Mouse (Mus musculus): ENCODE measurements around the gene Actg2. TPM values are rescaled to one million over a fixed set of nuclear protein-coding genes. Genes with fewer than 3 reads are reported as not detected.

The Actg2 gene
- total and polyA plus RNA-seq, 3 experiments = 0.93 to 23.8 (median 2.3) TPM

DNA sequence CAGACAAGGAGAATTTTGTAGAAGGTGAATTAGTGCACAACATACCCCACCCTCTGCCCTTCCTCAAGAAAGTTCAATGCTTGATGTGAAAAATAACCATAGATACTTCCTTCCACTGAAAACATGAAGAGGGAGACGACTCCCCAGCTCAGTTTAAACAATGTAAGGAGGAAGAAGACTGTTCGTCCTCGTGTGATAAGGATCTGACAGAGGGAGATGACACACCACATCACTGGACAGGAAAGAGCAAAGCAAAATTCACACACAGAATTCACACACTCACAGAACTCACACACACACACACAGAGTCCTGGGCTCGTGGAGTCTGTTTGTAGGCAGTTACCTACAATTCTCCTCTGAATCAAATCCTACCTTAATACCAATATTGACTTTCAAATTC is 45.4 kb downstream of the Actg2 start:
- TF ChIP-seq POLR2A (IDR thresholded peaks at IDR 0.05; ENCODE audit: insufficient read depth, low read depth, low read length) (no peak), EP300 (IDR thresholded peaks at IDR 0.05; ENCODE audit: insufficient read depth, low read depth, low read length) (no peak), CTCF (IDR thresholded peaks at IDR 0.05) (no peak)
- H3K27me3 ChIP-seq (ENCODE audit: control insufficient read depth, insufficient read depth, low read length) = no peaks in the 10 kb centered on the region
- no peak overlapping the region for H3K27ac ChIP-seq
- no peaks in the 10 kb centered on the region for H3K36me3 ChIP-seq (ENCODE audit: control insufficient read depth, insufficient read depth, low read length)
- H3K4me1 ChIP-seq (ENCODE audit: control insufficient read depth, insufficient read depth, low read length) = peaks cover 2% of the 10 kb centered on the region
- H3K79me2 ChIP-seq (replicated peaks; ENCODE audit: control insufficient read depth, insufficient read depth, low read length) = no peaks in the 10 kb centered on the region
- H3K4me3 ChIP-seq = no peak overlapping the region
- intact Hi-C loops (cut with DNase I) = no loop called here
- no peak for DNase-seq
- 54% methylated on average over 4 of the region's 4 CpGs for WGBS
- no peak overlapping the region for H3K9ac ChIP-seq (ENCODE audit: low read depth, low read length)

- DNase-seq = no peak
- Histone ChIP-seq H3K36me3 (ENCODE audit: control insufficient read depth, insufficient read depth, low read length) (no peaks in the 10 kb centered on the region), H3K27ac (no peak overlapping the region), H3K27me3 (ENCODE audit: control insufficient read depth, insufficient read depth, low read length) (no peaks in the 10 kb centered on the region), H3K79me2 (replicated peaks; ENCODE audit: control insufficient read depth, insufficient read depth, low read length) (no peaks in the 10 kb centered on the region), H3K4me1 (ENCODE audit: control insufficient read depth, insufficient read depth, low read length) (peaks cover 2% of the 10 kb centered on the region), H3K4me3 (no peak overlapping the region), H3K9ac (ENCODE audit: low read depth, low read length) (no peak overlapping the region)
- intact Hi-C loops (cut with DNase I) = no loop called here
- TF ChIP-seq CTCF (IDR thresholded peaks at IDR 0.05) (no peak), EP300 (IDR thresholded peaks at IDR 0.05; ENCODE audit: insufficient read depth, low read depth, low read length) (no peak), POLR2A (IDR thresholded peaks at IDR 0.05; ENCODE audit: insufficient read depth, low read depth, low read length) (no peak)
- 84% methylated on average over 5 of the region's 5 CpGs for WGBS
These were observed 47.9 kb downstream of the Actg2 start for GRCm38 (mm10) chr6:83488200-83488599.

DNA sequence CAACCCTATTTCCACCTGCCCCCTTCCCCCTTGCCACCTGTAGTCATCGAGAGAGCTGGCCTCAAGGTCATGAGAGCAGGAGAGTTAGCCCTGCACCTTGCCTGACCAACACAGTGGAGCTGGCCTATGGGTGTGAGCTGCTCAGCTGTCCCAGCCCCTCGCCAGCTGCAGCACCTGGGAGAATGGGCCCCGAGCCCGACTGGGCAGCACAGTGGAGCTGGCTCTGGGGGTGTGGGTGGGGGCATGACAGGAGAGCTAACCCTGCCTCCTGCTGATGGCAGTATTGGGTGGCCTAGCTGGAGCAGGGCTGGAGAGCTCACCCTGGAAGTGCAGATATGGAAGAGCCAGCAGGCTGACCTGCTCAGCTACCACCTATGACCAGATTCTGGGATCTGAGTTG is 48.8 kb downstream of the Actg2 start:
- H3K27ac ChIP-seq = no peak overlapping the region
- DNase-seq = no peak
- intact Hi-C loops (cut with DNase I) = no loop called here
- no peaks in the 10 kb centered on the region for H3K36me3 ChIP-seq (ENCODE audit: control insufficient read depth, insufficient read depth, low read length)
- H3K27me3 ChIP-seq (ENCODE audit: control insufficient read depth, insufficient read depth, low read length) = no peaks in the 10 kb centered on the region
- peaks cover 3% of the 10 kb centered on the region for H3K4me1 ChIP-seq (ENCODE audit: control insufficient read depth, insufficient read depth, low read length)
- H3K9ac ChIP-seq (ENCODE audit: low read depth, low read length) = no peak overlapping the region
- 75% methylated on average over 4 of the region's 4 CpGs for WGBS
- H3K4me3 ChIP-seq = no peak overlapping the region
- no peaks in the 10 kb centered on the region for H3K79me2 ChIP-seq (replicated peaks; ENCODE audit: control insufficient read depth, insufficient read depth, low read length)
- TF ChIP-seq CTCF (IDR thresholded peaks at IDR 0.05) (no peak), POLR2A (IDR thresholded peaks at IDR 0.05; ENCODE audit: insufficient read depth, low read depth, low read length) (no peak), EP300 (IDR thresholded peaks at IDR 0.05; ENCODE audit: insufficient read depth, low read depth, low read length) (no peak)

DNA sequence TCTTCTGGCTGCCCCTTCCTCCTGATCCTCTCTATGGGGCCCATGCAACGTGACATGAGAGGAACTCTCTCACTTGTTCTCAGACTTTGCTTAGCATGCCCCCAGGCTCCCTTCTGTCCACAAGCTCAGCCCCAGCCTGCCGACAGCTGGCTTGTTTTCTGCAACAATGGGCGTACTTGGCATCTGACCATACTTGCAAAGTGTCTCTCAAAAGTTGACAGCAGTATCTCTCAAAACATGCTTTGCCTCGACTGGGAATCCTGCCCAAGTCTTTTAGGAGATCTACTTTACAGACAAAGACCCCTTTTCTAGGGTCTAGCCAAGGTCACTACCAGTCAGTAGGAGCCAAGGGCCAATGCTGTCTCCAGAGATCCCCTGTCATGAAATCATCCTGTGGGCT is 50.2 kb downstream of the Actg2 start:
- intact Hi-C loops (cut with DNase I) = no loop called here
- no peak overlapping the region for H3K9ac ChIP-seq (ENCODE audit: low read depth, low read length)
- no peaks in the 10 kb centered on the region for H3K27me3 ChIP-seq (ENCODE audit: control insufficient read depth, insufficient read depth, low read length)
- no peak overlapping the region for H3K4me3 ChIP-seq
- TF ChIP-seq EP300 (IDR thresholded peaks at IDR 0.05; ENCODE audit: insufficient read depth, low read depth, low read length) = no peak
- TF ChIP-seq CTCF (IDR thresholded peaks at IDR 0.05) = no peak
- no peak for TF ChIP-seq POLR2A (IDR thresholded peaks at IDR 0.05; ENCODE audit: insufficient read depth, low read depth, low read length)
- DNase-seq = no peak
- WGBS = 44% methylated on average over 4 of the region's 4 CpGs
- H3K79me2 ChIP-seq (replicated peaks; ENCODE audit: control insufficient read depth, insufficient read depth, low read length) = no peaks in the 10 kb centered on the region
- H3K36me3 ChIP-seq (ENCODE audit: control insufficient read depth, insufficient read depth, low read length) = no peaks in the 10 kb centered on the region
- H3K4me1 ChIP-seq (ENCODE audit: control insufficient read depth, insufficient read depth, low read length) = peaks cover 3% of the 10 kb centered on the region
- no peak overlapping the region for H3K27ac ChIP-seq

DNA sequence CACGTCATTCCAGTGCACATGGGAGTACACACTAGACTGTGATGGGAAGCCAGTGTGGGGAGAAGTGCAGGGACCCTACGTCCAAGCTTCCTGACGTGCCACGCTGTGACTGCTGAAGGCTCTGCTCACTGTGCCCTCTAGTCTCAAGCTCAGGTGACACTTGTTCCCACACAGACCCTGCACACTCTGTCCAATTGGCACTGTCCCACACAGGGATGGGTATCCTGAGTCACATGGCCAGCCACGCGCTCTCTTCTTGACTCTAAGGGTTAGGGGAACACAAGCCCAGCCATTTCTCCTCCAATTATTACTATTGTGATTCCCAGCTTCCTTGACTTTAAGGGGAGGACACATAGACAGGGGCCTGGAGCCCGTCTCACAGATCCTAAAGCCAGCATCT is 52.3 kb downstream of the Actg2 start:
- Histone ChIP-seq H3K36me3 (ENCODE audit: control insufficient read depth, insufficient read depth, low read length) (no peaks in the 10 kb centered on the region), H3K9ac (ENCODE audit: low read depth, low read length) (no peak overlapping the region), H3K4me3 (no peak overlapping the region), H3K27me3 (ENCODE audit: control insufficient read depth, insufficient read depth, low read length) (no peaks in the 10 kb centered on the region), H3K4me1 (ENCODE audit: control insufficient read depth, insufficient read depth, low read length) (peaks cover 3% of the 10 kb centered on the region), H3K79me2 (replicated peaks; ENCODE audit: control insufficient read depth, insufficient read depth, low read length) (no peaks in the 10 kb centered on the region), H3K27ac (no peak overlapping the region)
- DNase-seq = no peak
- no peak for TF ChIP-seq POLR2A (IDR thresholded peaks at IDR 0.05; ENCODE audit: insufficient read depth, low read depth, low read length)
- no peak for TF ChIP-seq EP300 (IDR thresholded peaks at IDR 0.05; ENCODE audit: insufficient read depth, low read depth, low read length)
- TF ChIP-seq CTCF (IDR thresholded peaks at IDR 0.05) = no peak
- 95% methylated on average over 7 of the region's 7 CpGs for WGBS
- intact Hi-C loops (cut with DNase I) = no loop called here

GRCm38 (mm10) chr6:83482418-83483085 is 53.5 kb downstream of the Actg2 start:
- Histone ChIP-seq H3K9ac (ENCODE audit: low read depth, low read length) (no peak overlapping the region), H3K79me2 (replicated peaks; ENCODE audit: control insufficient read depth, insufficient read depth, low read length) (no peaks in the 10 kb centered on the region), H3K4me1 (ENCODE audit: control insufficient read depth, insufficient read depth, low read length) (peaks cover 3% of the 10 kb centered on the region), H3K27ac (no peak overlapping the region), H3K27me3 (ENCODE audit: control insufficient read depth, insufficient read depth, low read length) (no peaks in the 10 kb centered on the region), H3K36me3 (ENCODE audit: control insufficient read depth, insufficient read depth, low read length) (no peaks in the 10 kb centered on the region), H3K4me3 (no peak overlapping the region)
- 64% methylated on average over 10 of the region's 10 CpGs for WGBS
- peak in 1 of 2 experiments; percentile 46 for DNase-seq
- no peak for TF ChIP-seq POLR2A (IDR thresholded peaks at IDR 0.05; ENCODE audit: insufficient read depth, low read depth, low read length)
- TF ChIP-seq CTCF (IDR thresholded peaks at IDR 0.05) = no peak
- no peak for TF ChIP-seq EP300 (IDR thresholded peaks at IDR 0.05; ENCODE audit: insufficient read depth, low read depth, low read length)
- intact Hi-C loops (cut with DNase I) = no loop called here

Data from heart, adult 2 months (tissue).